Mouse (Mus musculus): ENCODE results near the gene Olfr389. TPM values are rescaled to one million over a fixed set of nuclear protein-coding genes. Genes with fewer than 3 reads are reported as not detected.

Gene Olfr389
- not detected in 2 replicates for total RNA-seq (2021)
- long read RNA-seq: 0 reads

DNA sequence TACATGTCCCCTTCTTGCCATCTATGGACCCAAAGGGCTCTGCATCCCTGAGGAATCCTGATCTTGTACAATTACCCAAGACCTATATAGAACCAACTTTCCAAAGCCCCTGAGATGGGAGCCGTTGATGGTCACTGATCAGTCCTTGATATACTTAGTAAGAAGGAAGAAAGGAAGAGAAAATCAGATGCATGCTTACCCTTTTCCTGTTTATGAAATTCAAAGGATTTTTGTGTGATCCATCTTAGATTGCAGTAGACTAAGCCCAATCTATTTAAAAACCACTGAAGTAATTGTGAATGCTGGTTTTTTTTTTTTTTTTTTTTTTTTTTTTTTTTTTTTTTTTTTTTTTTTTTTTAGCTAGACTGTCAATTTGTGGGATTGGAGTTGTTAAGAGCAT lies at the start of gene Olfr389:
Olfr389 (minus strand) TSS at position 101 of the 400 bp plus-strand sequence.
- DNase-seq: no peak

DNA sequence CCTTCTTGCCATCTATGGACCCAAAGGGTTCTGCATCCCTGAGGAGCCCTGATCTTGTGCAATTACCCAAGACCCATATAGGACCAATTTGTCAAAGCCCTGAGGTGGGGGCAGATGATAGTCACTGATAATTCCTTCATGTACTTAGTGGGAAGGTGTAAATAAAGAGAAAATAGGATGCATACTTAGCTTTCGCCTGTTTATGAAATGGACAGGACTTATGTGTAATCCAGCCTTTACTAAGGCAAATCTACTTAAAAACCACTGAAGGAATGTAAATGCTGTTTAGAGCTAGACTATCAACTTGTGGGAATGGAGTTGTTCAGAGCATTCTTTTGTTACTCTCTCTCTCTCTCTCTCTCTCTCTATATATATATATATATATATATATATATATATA lies 36.4 kb upstream of the Olfr389 start, which contains the start of gene Olfr392:
Olfr392 (minus strand) TSS at position 101 of the 400 bp plus-strand sequence.
- DNase-seq: no peak

DNA sequence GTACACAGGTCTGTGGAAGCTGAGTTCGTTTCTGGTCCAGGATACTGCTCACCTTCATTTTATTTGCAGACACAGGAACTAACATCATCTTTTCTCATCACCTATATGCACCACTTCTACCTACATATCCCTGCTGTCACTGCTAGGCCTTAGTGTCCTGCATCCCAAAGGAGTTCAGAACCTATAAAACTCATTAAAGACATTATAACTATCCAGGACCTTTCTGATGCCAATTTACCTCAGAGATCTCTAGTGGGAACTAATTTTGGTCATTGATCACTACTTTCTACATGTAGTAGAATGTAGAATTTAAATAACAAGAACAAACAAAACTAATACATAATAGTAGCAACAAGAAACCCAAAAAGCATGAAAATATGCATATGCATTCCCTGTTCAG lies 22.4 kb upstream of the Olfr389 start, which contains the start of gene Olfr391-ps:
Olfr391-ps (minus strand) TSS at position 101 of the 400 bp plus-strand sequence.
- DNase-seq: no peak

DNA sequence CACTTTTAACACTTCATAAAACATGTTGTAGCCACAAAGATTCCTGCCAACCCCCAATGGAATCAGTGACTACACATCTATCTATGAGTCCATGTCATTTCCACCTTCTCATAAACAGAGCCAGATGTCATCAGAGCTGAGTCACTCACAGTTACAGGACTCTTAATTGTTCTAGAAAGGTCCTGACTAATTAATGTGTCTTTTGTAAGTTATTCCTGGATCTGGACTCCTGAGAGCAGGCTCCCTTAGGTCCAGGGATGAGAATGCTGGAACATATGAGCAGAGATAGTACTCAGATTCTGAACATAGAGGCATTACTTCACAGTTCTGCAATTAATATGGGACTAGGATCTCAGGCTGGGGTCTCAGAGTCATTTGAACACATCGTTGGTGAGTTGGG lies 2.2 kb upstream of the Olfr389 start, which contains the start of gene Olfr390:
Olfr390 (plus strand) TSS at position 301 of the 400 bp plus-strand sequence.
- DNase-seq: no peak

DNA sequence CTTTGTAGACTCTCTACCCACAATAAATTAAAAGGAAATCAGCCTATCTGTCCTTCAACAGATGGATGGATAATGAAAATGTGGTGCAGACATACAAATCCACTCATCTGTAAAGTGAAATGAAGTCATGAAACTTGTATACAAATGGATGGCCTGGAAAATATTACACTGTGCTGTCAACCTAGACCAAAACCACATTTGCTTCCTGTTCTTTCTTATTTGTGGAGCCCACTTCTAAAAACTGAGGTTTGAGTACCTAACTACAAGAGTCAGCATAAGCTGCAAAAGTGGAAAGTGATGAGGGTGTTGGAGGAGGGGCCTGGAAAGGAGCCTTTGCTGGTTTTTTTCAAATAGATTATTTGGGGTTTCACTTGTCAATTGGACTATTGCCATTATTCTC lies 21.4 kb downstream of the Olfr389 start:
- no peak for DNase-seq

Other genes with a start within 250 kb of the Olfr389 start
- gene Olfr385, start 187.7 kb downstream of the Olfr389 start, total RNA-seq (2021): not detected in 2 replicates
- not detected in 2 replicates for gene Olfr384, start 182.1 kb downstream of the Olfr389 start, total RNA-seq (2021)
- gene Zfp735, start 91.9 kb downstream of the Olfr389 start, total RNA-seq (2021): not detected in 2 replicates
- gene Olfr390, start 2.3 kb upstream of the Olfr389 start, total RNA-seq (2021): not detected in 2 replicates
- gene Olfr391-ps, start 22.3 kb upstream of the Olfr389 start, total RNA-seq (2021): not detected in 2 replicates
- not detected in 2 replicates for gene Olfr392, start 36.3 kb upstream of the Olfr389 start, total RNA-seq (2021)
- gene Olfr393, start 70.7 kb upstream of the Olfr389 start, total RNA-seq (2021): not detected in 2 replicates
- gene Olfr394, start 110.1 kb upstream of the Olfr389 start, total RNA-seq (2021): not detected in 2 replicates
- gene Olfr395, start 128.6 kb upstream of the Olfr389 start, total RNA-seq (2021): not detected in 2 replicates
- gene Olfr23, start 156.0 kb upstream of the Olfr389 start, total RNA-seq (2021): not detected in 2 replicates
- gene Olfr397, start 180.1 kb upstream of the Olfr389 start, total RNA-seq (2021): not detected in 2 replicates
- gene Olfr398, start 209.7 kb upstream of the Olfr389 start, total RNA-seq (2021): not detected in 2 replicates

Measured in adrenal gland, postnatal 25 days (tissue).